Mouse (Mus musculus) cerebellum, postnatal 36 days (tissue): Measurements from ENCODE around the gene Smox.

ENCODE experiments used
- DNase-seq, 2 experiments: peaks; one replicate each; pipeline ENCODE4 v3.0.0; 2021 to 2022; ENCODE audit warnings: mixed read lengths in 2 of 2

Smox gene

DNA sequence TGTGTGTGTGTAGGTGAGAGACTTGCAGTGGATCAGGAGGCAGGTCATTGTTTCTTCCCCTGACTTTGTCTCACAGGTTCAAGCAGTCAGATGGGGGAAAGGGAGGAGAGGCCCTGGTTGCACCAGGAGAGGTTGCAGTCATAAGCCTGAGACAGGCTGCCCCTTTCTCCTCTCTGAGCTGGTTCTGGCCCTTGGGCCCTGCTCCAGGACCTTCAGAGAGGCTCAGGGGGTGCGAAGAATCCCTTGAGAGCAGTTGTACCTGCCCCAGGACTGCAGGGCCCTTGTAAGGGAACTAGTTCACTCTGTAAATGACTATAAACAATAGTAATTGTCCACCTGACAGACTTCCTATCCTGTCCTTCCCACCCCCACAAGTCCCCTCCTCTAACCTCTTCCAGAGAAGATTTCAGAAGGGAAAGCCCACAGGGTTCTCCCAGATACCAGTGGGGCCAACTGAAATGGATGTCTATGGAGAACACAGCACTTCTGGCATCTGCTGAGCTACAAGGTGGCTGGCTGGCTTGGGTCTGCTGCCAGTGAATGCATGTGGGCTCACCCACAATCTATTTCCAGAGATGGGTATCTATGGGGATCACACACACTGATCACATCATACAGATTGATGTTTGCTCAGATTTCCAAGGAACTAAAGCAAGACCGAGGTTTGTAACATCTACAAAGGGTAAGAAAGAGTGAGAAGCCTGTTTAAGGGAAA lies 69.1 kb downstream of the Smox start:
- DNase-seq: no peak

DNA sequence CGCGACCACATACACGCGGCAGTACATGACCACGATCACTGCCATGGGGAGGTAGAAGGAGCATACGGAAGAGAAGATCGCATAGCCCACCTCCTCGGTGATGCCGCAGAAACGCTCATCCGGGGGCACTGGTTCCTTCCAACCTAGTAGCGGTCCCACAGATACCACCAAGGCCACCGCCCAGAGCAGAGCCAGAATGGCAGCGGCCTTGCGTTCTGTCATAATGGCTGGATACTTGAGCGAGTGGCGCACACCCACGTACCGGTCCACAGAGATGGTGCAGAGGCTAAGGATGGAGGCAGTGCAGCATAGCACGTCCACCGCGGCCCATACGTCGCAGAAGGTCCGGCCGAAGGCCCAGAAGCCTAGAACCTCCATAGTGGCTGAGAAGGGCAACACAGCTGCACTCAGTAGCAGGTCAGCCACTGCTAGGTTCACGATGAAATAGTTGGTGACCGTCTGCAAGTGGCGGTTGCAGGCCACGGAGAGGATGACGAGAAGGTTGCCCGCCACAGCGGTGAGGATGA lies 70.1 kb downstream of the Smox start:
- DNase-seq: no peak

DNA sequence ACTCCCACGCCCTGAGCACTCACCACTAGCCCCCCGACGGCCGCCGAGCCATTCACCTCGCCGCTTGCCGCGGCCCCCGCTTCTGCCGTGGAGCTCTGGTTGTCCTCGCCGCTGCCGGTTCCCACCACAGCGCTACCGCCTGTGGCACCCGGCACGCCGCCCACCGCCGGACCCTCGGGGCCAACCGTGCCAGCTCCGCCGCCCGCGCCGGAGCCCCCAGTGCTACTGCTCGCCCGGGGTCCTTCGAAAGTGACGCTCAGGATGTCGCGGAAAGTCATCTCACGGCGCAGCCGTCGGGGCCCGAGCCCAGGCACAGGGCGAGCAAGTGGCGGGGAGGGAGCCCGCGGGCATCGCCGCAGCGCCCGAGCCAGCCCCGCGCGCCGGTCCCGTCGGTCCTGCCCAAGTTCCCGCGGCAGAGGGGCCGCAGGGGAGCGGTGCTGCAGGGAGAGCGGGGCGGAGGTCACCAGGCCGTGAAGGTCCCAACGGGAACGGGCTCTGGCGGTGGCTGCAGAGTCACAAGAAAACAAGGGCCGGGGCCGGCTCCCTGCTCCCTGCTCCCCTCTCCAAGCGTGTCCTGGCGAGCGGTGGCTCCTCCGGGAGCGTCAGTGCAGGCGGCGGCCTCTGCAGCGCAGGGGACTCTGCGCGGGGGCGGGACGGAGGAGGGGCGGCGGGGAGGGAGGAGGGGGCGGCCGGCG lies 70.7 kb downstream of the Smox start, which contains the start of gene Adra1d:
Adra1d (minus strand) TSS at position 393 of the 695 bp plus-strand sequence.
- no peak for DNase-seq

DNA sequence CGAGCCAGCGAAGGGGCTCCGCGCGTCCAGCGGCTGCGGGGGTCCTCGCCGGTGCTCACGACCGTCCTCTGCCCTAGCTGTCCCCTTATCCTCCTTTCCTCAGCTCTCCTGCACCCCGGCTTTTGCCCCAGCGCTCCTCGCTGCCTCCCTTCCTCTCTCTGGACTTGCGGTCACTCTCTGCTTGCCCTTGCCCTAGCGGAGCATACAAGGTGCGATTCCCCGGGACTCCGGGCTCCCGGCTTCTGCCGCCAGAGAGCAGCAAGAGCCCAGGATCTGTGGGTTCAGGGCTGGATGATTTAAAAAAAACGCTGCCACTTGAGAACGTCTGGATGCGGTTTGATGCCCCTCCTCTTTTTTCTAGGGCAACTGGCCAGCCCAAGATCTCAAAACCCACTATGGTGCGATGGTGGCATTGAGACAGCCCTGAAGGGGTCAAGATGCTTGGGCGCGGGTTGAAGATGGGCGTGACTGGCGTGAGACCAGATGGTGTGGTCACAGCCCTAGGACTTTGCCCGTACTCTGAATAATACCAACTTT lies 71.4 kb downstream of the Smox start:
- DNase-seq: peak in 1 of 2 experiments; percentile 39
